Mouse (Mus musculus) frontal cortex, postnatal 14 days (tissue): Measurements from ENCODE around the gene Hhex.

Experiments used
- DNase-seq, 2 experiments: peaks; one replicate each; pipeline ENCODE4 v3.0.0; 2022; ENCODE audit warnings: low spot score in 2 of 2

Hhex gene

DNA sequence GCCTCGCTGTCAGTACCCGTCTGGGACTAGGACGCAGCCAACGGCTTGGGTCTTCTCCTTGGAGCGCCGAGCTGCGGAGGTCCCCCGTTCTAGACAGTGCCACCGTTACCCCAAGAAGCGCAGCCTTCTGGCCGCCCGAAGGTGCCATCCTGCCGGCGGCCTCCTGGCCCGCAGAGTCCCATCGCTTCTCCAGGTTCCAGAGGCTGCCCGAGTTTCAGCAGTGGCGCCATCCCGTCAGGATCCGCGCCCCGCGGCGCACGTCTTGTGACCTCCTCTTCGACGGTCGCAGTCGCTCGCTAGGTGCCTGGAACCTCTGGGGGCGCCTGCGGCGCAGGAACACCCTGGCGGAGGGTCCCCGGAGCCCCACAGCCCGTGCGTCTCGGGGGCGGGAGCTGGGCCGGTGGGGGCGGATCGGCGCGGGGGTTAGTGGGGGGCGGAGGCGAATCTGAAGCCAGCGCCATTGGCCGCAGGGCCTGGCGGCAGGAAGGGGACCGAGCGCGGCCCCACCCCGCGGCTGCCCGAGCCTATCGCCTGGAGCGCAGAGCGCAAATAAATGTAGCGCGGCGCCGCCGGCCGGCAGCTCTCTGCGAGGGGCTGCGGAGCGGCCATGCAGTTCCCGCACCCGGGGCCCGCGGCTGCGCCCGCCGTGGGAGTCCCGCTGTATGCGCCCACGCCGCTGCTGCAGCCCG is at the start of gene Hhex:
Hhex (plus strand) TSS at position 548 of the 689 bp plus-strand sequence.
- DNase-seq: peak in 1 of 2 experiments; percentile 20

DNA sequence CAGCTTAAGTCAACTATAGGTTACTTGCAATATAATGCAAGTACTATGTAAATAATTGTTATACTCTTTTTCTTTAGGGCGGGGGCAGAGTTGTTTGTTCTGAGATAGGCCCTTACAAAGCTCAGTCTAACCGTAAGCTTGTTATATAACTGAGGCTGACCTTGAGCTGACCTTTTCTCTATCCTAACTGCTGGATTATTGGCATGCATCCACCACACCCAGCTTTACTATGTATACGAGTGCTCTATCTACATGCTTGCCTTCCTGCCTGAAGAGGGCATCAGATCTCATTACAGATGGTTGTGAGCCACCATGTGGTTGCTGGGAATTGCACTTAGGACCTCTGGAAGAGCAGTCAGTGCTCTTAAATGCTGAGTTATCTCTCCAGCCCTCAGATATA is 48.5 kb upstream of the Hhex start:
- DNase-seq: no peak

DNA sequence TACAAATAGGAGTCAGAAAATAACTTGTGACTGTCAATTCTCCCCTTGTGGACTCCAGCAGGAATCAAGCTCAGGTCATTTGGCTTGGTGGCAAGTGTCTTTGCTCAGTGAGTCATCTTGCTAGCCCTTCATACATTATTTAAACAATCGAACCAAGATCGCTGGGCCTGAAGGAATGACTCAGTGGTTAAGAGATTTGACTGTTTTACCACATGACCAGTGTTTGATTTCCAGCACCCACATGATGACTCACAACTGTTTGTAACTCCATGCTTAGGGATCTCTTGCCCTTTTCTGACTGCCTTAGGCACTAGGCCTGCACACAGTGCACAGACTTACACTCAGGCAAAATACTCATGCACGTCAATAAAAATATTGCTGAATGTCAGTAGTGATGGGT is 42.7 kb upstream of the Hhex start:
- no peak for DNase-seq

DNA sequence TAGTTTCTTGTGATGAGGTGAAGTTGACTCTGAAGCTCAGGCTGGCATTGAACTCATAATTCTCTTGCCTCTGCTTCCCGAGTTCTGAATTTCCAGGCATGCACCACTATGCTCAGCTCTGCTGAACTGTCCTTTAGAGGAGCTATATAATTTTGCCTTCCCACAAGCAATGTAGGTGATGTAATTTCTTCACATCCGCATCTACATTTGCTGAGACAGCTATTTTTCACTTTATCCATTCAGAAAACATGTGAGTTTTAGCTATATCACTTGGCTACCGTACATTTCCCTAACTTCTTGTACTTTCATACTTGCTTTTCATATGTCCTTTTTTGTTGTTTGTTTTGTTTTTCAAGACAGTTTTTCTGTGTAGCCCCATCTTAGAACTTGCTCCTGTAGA is 38.3 kb upstream of the Hhex start:
- DNase-seq: no peak

GRCm38 (mm10) chr19:37400936-37401335 is 33.7 kb upstream of the Hhex start:
- DNase-seq: no peak

DNA sequence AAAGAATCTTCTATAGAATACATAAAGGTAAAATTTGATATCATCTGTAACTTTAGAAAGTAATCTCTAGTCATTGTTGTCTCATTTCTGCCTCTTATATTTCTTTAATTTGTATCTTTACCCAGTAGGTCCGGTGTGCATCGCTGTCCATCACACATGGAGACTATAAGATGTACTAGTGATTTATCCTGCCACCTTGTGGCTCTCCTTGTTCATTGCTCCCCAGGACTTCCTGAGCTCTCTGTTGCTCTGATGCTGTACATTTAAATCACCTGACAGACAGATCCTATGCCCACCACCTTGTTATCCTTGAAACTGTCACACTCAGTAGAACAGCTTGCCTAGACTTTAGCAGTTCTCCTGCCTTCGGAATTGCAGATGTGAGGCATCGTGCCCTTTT is 16.3 kb upstream of the Hhex start:
- peak in 1 of 2 experiments; percentile 33 for DNase-seq

DNA sequence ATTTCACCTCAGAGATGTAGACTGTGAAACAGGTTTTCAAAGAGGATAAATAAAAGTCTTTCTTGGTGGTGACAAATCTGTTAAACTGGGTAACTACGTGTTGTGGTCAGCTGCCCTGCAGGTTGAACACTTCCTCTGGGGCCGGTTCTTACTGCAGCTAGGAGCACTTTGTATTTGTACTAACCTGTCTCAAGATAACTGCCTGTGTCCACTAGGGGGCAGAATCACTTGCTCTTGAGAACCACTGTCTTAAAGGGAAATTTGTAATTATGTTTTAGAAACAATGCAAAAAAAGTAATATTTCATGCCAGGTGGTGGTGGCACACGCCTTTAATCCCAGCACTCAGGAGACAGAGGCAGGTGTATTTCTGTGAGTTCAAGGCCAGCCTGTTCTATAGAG is 15.0 kb upstream of the Hhex start:
- peak in 1 of 2 experiments; percentile 23 for DNase-seq

- no peak for DNase-seq
Measured at GRCm38 (mm10) chr19:37428589-37428988, 6.0 kb upstream of the Hhex start.

DNA sequence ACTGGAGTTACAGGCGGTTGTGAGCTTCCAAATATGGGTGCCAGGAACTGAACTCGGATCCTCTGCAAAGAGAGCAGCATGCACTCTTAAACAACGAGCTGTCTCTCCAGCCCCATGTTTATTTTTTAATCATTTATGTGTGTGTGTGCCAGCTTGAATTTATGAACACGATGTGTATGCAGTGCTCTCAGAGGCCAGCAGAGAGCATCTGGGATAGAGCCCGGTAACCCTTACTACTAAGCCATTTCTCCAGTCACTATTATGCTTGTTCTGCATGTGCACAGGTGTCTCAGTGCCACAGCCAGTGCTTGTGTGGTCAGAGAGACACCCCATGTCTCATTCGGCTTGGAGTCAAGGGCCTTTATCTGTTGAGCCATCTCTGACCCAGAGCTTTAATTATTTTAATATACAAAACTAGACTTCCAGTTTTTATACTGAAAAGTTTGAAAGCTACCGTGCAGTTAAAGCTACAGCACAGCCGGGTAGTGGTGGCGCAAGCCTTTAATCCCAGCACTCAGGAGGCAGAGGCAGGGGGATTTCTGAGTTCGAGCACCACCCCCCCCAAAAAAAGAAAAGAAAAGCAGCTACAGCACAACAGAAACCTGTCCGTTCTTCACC is 3.4 kb upstream of the Hhex start:
- no peak for DNase-seq

- DNase-seq: no peak
Measured at GRCm38 (mm10) chr19:37432868-37433570, 1.6 kb upstream of the Hhex start.

GRCm38 (mm10) chr19:37433895-37434262 is 731 bp upstream of the Hhex start:
- DNase-seq: no peak

GRCm38 (mm10) chr19:37435041-37435852 is 637 bp downstream of the Hhex start:
- DNase-seq: peak in 1 of 2 experiments; percentile 5

DNA sequence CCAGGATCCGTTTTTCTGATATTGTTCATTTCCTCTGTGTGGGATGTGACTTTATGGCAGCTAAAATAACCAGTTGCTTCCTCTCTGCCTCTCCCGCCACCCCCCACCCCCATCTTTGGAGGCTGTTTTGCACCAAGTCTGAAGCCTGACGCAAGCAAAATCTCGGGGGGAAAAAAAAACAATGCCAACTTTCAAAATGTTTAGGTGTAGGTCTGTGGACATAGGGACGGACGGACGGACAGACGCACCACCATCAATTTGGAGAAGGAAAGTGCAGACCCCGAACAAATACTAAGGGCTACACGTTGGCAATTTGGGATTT is 1.2 kb downstream of the Hhex start:
- DNase-seq: no peak

GRCm38 (mm10) chr19:37436514-37437288 is 2.1 kb downstream of the Hhex start:
- DNase-seq: peak in 1 of 2 experiments; percentile 3

DNA sequence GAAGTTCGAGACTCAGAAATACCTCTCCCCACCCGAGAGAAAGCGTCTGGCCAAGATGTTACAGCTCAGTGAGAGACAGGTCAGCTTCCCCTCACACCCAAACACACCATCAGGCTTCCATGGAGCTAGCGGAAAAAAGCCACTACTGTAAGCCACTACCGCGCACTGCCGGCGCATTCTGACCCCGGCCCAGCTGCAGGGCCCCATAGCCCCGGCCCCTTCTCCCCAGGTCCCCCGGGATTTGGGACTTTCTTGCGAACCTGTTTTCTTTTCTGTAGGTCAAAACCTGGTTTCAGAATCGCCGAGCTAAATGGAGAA is 2.6 kb downstream of the Hhex start:
- DNase-seq: no peak

DNA sequence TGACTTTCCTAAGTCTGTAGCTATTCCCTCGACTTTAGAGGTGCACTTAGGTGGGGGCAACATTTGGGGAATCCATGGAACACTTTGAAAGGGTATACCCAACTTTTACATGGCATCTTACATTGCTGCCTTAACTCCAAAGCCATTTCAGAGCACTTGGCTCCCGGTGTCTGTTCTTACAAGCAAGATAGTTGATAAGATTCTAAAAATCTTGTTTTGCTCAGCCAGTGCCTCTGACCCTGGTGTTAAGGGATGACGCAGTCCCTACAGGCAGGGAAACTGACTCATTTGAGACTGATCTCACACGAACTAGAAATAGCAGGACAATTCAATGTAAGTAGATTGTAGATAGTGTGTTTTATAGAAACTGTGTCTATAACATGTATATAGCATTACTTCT is 5.6 kb downstream of the Hhex start:
- DNase-seq: no peak

- DNase-seq: no peak
Measured at GRCm38 (mm10) chr19:37440708-37441475, 6.3 kb downstream of the Hhex start.

- no peak for DNase-seq
Measured at GRCm38 (mm10) chr19:37442524-37443286, 8.1 kb downstream of the Hhex start.

DNA sequence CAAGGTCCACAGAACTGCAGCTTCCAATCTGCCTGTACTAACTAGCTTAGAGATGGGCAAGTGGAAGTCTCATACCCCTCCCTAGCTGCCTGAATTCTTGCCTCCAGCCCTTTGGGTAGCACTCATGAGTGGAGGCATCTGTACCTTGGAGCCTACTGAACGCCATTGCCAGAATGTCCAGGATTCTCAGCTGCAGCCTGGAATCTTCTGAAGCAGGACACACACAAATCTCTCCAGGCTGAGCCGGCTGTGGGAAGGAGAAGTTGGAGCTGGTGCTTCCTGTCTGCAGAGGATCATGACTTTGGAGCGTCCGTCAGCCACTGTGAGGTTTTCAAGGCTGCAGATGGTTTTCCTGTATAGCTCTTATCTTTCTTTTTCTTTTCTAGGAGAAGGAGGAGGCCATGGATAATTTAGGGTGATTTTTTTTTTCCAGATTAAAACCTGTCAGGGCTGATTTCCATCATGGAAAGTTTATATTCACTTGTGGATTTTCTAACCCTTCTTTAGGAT is 9.1 kb downstream of the Hhex start:
- no peak for DNase-seq

DNA sequence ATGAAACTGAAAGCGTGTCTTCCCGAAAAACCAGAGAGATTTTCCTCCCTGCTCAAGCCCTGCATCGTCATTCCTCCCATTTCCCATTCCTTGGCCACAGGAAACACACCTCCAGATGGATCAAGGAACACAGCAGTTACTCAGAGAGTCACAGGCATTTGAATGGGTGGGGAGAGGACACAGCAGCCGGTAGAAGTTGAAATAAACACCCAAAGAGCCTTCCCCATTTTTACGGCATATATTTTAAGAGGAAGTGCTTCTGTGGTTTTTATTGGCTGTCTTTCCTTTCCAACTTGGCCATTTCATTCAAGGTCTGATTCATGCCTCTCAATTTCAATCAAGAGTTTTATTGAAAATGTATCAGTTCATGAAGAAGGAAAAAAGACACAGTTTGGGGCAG is 13.6 kb downstream of the Hhex start:
- DNase-seq: no peak
